Mouse (Mus musculus): ENCODE data around the gene Rbpj.

GRCm38 (mm10) chr5:53444030-53444429 is 21.9 kb upstream of the Rbpj start:
- TF ChIP-seq CTCF (IDR thresholded peaks at IDR 0.05; ENCODE audit: borderline replicate concordance, control insufficient read depth, extremely low read depth, insufficient read depth, low read length, poor library complexity) (no peak), POLR2A (IDR thresholded peaks at IDR 0.05; ENCODE audit: control insufficient read depth, extremely low read depth, insufficient read depth, low read length, poor library complexity) (no peak)
